Mouse (Mus musculus): ENCODE data around the gene D930007J09Rik.

D930007J09Rik gene

GRCm38 (mm10) chr13:32802259-32803081, at the start of gene D930007J09Rik:
Gene D930007J09Rik, minus strand, starts transcription at chr13:32802849.
- peak; percentile 18 for DNase-seq

GRCm38 (mm10) chr13:32851967-32852366, 49.3 kb upstream of the D930007J09Rik start:
- peak; percentile 23 for DNase-seq

- peak; percentile 57 for DNase-seq
Measured at GRCm38 (mm10) chr13:32850668-32851404, 48.2 kb upstream of the D930007J09Rik start, which contains the start of gene Serpinb1a. Gene Serpinb1a, minus strand, starts transcription at chr13:32851185.

- DNase-seq, result no peak
Measured at GRCm38 (mm10) chr13:32850156-32850555, 47.5 kb upstream of the D930007J09Rik start.

GRCm38 (mm10) chr13:32849531-32850123, 47.0 kb upstream of the D930007J09Rik start:
- no peak for DNase-seq

GRCm38 (mm10) chr13:32849092-32849491, 46.4 kb upstream of the D930007J09Rik start:
- peak; percentile 64 for DNase-seq

GRCm38 (mm10) chr13:32846221-32846620, 43.6 kb upstream of the D930007J09Rik start:
- DNase-seq, result no peak

- no peak for DNase-seq
Measured at GRCm38 (mm10) chr13:32841349-32841748, 38.7 kb upstream of the D930007J09Rik start.

- DNase-seq, result no peak
Measured at GRCm38 (mm10) chr13:32839314-32839713, 36.7 kb upstream of the D930007J09Rik start.

GRCm38 (mm10) chr13:32834513-32834912, 31.9 kb upstream of the D930007J09Rik start:
- no peak for DNase-seq

GRCm38 (mm10) chr13:32833237-32833636, 30.6 kb upstream of the D930007J09Rik start:
- DNase-seq, result no peak

GRCm38 (mm10) chr13:32832776-32833175, 30.1 kb upstream of the D930007J09Rik start:
- DNase-seq, result no peak

- no peak for DNase-seq
Measured at GRCm38 (mm10) chr13:32831505-32832273, 29.0 kb upstream of the D930007J09Rik start.

- DNase-seq, result no peak
Measured at GRCm38 (mm10) chr13:32828886-32829285, 26.2 kb upstream of the D930007J09Rik start.

GRCm38 (mm10) chr13:32827951-32828350, 25.3 kb upstream of the D930007J09Rik start:
- no peak for DNase-seq

- no peak for DNase-seq
Measured at GRCm38 (mm10) chr13:32827111-32827822, 24.6 kb upstream of the D930007J09Rik start.

- no peak for DNase-seq
Measured at GRCm38 (mm10) chr13:32825546-32825945, 22.9 kb upstream of the D930007J09Rik start.

GRCm38 (mm10) chr13:32824377-32825330, 22.0 kb upstream of the D930007J09Rik start:
- DNase-seq, result no peak

GRCm38 (mm10) chr13:32823126-32823525, 20.5 kb upstream of the D930007J09Rik start:
- no peak for DNase-seq

- DNase-seq, result no peak
Measured at GRCm38 (mm10) chr13:32821671-32822070, 19.0 kb upstream of the D930007J09Rik start.

- DNase-seq, result no peak
Measured at GRCm38 (mm10) chr13:32819926-32820325, 17.3 kb upstream of the D930007J09Rik start.
